Mouse (Mus musculus) right cerebral cortex, postnatal 4 days (tissue): ENCODE results near the gene Zeb2.

ENCODE experiments used
- DNase-seq: peaks from one replicate; pipeline ENCODE4 v3.0.0-alpha.2; 2022

The Zeb2 gene

GRCm38 (mm10) chr2:45117087-45117561 lies at the start of gene Zeb2:
TSS of gene Zeb2 (minus strand) at chr2:45117395.
- peak; percentile 74 for DNase-seq

- no peak for DNase-seq
Measured at GRCm38 (mm10) chr2:45158785-45159184, 41.6 kb upstream of the Zeb2 start.

- no peak for DNase-seq
Measured at GRCm38 (mm10) chr2:45158351-45158782, 41.2 kb upstream of the Zeb2 start.

GRCm38 (mm10) chr2:45153315-45153714 lies 36.1 kb upstream of the Zeb2 start:
- no peak for DNase-seq

GRCm38 (mm10) chr2:45143162-45143561 lies 26.0 kb upstream of the Zeb2 start:
- DNase-seq = no peak

GRCm38 (mm10) chr2:45138906-45139305 lies 21.7 kb upstream of the Zeb2 start:
- no peak for DNase-seq

GRCm38 (mm10) chr2:45136783-45137182 lies 19.6 kb upstream of the Zeb2 start:
- no peak for DNase-seq

- no peak for DNase-seq
Measured at GRCm38 (mm10) chr2:45133225-45133624, 16.0 kb upstream of the Zeb2 start.

GRCm38 (mm10) chr2:45130461-45131156 lies 13.4 kb upstream of the Zeb2 start:
- DNase-seq = no peak

GRCm38 (mm10) chr2:45129556-45129955 lies 12.4 kb upstream of the Zeb2 start:
- no peak for DNase-seq

GRCm38 (mm10) chr2:45128696-45129095 lies 11.5 kb upstream of the Zeb2 start:
- no peak for DNase-seq

GRCm38 (mm10) chr2:45126401-45126800 lies 9.2 kb upstream of the Zeb2 start:
- DNase-seq = no peak

- no peak for DNase-seq
Measured at GRCm38 (mm10) chr2:45125181-45125580, 8.0 kb upstream of the Zeb2 start.

- no peak for DNase-seq
Measured at GRCm38 (mm10) chr2:45123490-45123889, 6.3 kb upstream of the Zeb2 start.

- DNase-seq = no peak
Measured at GRCm38 (mm10) chr2:45118121-45118520, 926 bp upstream of the Zeb2 start.

- no peak for DNase-seq
Measured at GRCm38 (mm10) chr2:45117592-45117991, 397 bp upstream of the Zeb2 start.

- DNase-seq = no peak
Measured at GRCm38 (mm10) chr2:45116531-45117024, 617 bp downstream of the Zeb2 start.

GRCm38 (mm10) chr2:45115720-45116495 lies 1.3 kb downstream of the Zeb2 start:
- DNase-seq = peak; percentile 70

- no peak for DNase-seq
Measured at GRCm38 (mm10) chr2:45115211-45115610, 2.0 kb downstream of the Zeb2 start.

- DNase-seq = no peak
Measured at GRCm38 (mm10) chr2:45114596-45114995, 2.6 kb downstream of the Zeb2 start.

GRCm38 (mm10) chr2:45113912-45114311 lies 3.3 kb downstream of the Zeb2 start:
- DNase-seq = no peak

- DNase-seq = no peak
Measured at GRCm38 (mm10) chr2:45112891-45113683, 4.1 kb downstream of the Zeb2 start.
